Mouse (Mus musculus) megakaryocyte, embryonic 14.5 days (primary cell): Measurements from ENCODE around the gene Gm37240.

Source experiments
- FLI1 ChIP-seq: IDR thresholded peaks from 2 replicates; pipeline ENCODE4 v1.6.1; 2012; ENCODE audit warnings: low read length, inconsistent platforms, mixed read lengths
- GATA1 ChIP-seq: IDR thresholded peaks from 3 replicates; pipeline ENCODE4 v1.6.1; 2012; ENCODE audit warnings: mixed read lengths, low read length, inconsistent platforms, borderline replicate concordance

GRCm38 (mm10) chr3:85543652-85544051, 343.7 kb downstream of the Gm37240 start:
- TF ChIP-seq FLI1 (no peak), GATA1 (no peak)
